Mouse (Mus musculus) neutrophil, adult 65 days (primary cell): Measurements from ENCODE around the gene Cideb. TPM values are rescaled to one million over a fixed set of nuclear protein-coding genes. Genes with fewer than 3 reads are reported as not detected.

Experiments
- total RNA-seq: library from RNA; stranded (reverse); gene quantifications from 2 replicates; pipeline ENCODE4 v1.2.4, GENCODE M21; 2023

The Cideb gene
- 0.77 TPM in 1 of 2 replicates, not detected in the other for total RNA-seq

GRCm38 (mm10) chr14:55758363-55758784 lies at the start of gene Cideb:
Gene Cideb, minus strand, starts transcription at chr14:55758458.

GRCm38 (mm10) chr14:55788256-55789050 lies 30.2 kb upstream of the Cideb start, which contains the start of gene Ripk3:
Gene Ripk3, minus strand, starts transcription at chr14:55788865.

GRCm38 (mm10) chr14:55783958-55784235 lies 25.6 kb upstream of the Cideb start, which contains the start of gene Adcy4:
Gene Adcy4, minus strand, starts transcription at chr14:55784095.

GRCm38 (mm10) chr14:55765696-55766095 lies 7.4 kb upstream of the Cideb start, which contains the start of gene Ltb4r1:
Gene Ltb4r1, plus strand, starts transcription at chr14:55765962.

GRCm38 (mm10) chr14:55761163-55761562 lies 2.9 kb upstream of the Cideb start, which contains the start of gene Ltb4r2:
Gene Ltb4r2, plus strand, starts transcription at chr14:55761428.

GRCm38 (mm10) chr14:55745180-55745860 lies 12.9 kb downstream of the Cideb start, which contains the start of the genes Dhrs1 and Nop9:
Gene Dhrs1, minus strand, starts transcription at chr14:55745690.
Gene Nop9, plus strand, starts transcription at chr14:55745693.

GRCm38 (mm10) chr14:55721700-55722437 lies 36.4 kb downstream of the Cideb start, which contains the start of gene Rabggta:
Gene Rabggta, minus strand, starts transcription at chr14:55722263.

GRCm38 (mm10) chr14:55713729-55714122 lies 44.5 kb downstream of the Cideb start, which contains the start of gene Tgm1:
Gene Tgm1, minus strand, starts transcription at chr14:55713926.

Other genes with a start within 250 kb of the Cideb start
- gene Cpne6, start 248.0 kb downstream of the Cideb start, total RNA-seq: not detected in 2 replicates
- not detected in 2 replicates for gene Nrl, start 233.5 kb downstream of the Cideb start, total RNA-seq
- gene Pck2, start 218.2 kb downstream of the Cideb start, total RNA-seq: 14.4 and 20.4 TPM in 2 replicates
- gene Dcaf11, start 198.5 kb downstream of the Cideb start, total RNA-seq: 44.0 and 53.0 TPM in 2 replicates
- gene A730061H03Rik, start 198.1 kb downstream of the Cideb start, total RNA-seq: 1.2 and 2.0 TPM in 2 replicates
- gene Fitm1, start 182.8 kb downstream of the Cideb start, total RNA-seq: not detected in 2 replicates
- 122 and 139 TPM in 2 replicates for gene Psme1, start 180.3 kb downstream of the Cideb start, total RNA-seq
- 1.5 and 1.8 TPM in 2 replicates for gene Emc9, start 173.2 kb downstream of the Cideb start, total RNA-seq
- 174 and 199 TPM in 2 replicates for gene Psme2, start 167.3 kb downstream of the Cideb start, total RNA-seq
- gene Rnf31, start 166.8 kb downstream of the Cideb start, total RNA-seq: 49.9 and 68.0 TPM in 2 replicates
- gene Irf9, start 154.9 kb downstream of the Cideb start, total RNA-seq: 49.8 and 55.5 TPM in 2 replicates
- 0.22 TPM in 1 of 2 replicates, not detected in the other for gene Rec8, start 140.4 kb downstream of the Cideb start, total RNA-seq
- 10.0 and 12.5 TPM in 2 replicates for gene Ipo4, start 122.5 kb downstream of the Cideb start, total RNA-seq
- gene Gm49378, start 120.6 kb downstream of the Cideb start, total RNA-seq: 1.5 and 2.2 TPM in 2 replicates
- 29.1 and 33.0 TPM in 2 replicates for gene Tm9sf1, start 114.7 kb downstream of the Cideb start, total RNA-seq
- 1.3 and 1.7 TPM in 2 replicates for gene Tssk4, start 108.3 kb downstream of the Cideb start, total RNA-seq
- 9.4 and 11.2 TPM in 2 replicates for gene Mdp1, start 98.0 kb downstream of the Cideb start, total RNA-seq
- 12.0 and 12.3 TPM in 2 replicates for gene Gmpr2, start 86.5 kb downstream of the Cideb start, total RNA-seq
- 129 and 152 TPM in 2 replicates for gene Nedd8, start 86.3 kb downstream of the Cideb start, total RNA-seq
- 47.7 and 63.8 TPM in 2 replicates for gene Tinf2, start 76.6 kb downstream of the Cideb start, total RNA-seq
- gene Tgm1, start 44.5 kb downstream of the Cideb start, total RNA-seq: 2.1 and 2.6 TPM in 2 replicates
- 23.7 and 38.4 TPM in 2 replicates for gene Rabggta, start 36.2 kb downstream of the Cideb start, total RNA-seq
- 47.8 and 56.7 TPM in 2 replicates for gene Dhrs1, start 12.8 kb downstream of the Cideb start, total RNA-seq
- 12.1 and 17.3 TPM in 2 replicates for gene Nop9, start 12.8 kb downstream of the Cideb start, total RNA-seq
- 0.43 and 1.0 TPM in 2 replicates for gene Ltb4r2, start 3.0 kb upstream of the Cideb start, total RNA-seq
- 203 and 207 TPM in 2 replicates for gene Ltb4r1, start 7.5 kb upstream of the Cideb start, total RNA-seq
- 0.63 TPM in 1 of 2 replicates, not detected in the other for gene Adcy4, start 25.6 kb upstream of the Cideb start, total RNA-seq
- 42.5 and 50.7 TPM in 2 replicates for gene Ripk3, start 30.4 kb upstream of the Cideb start, total RNA-seq
- gene Nfatc4, start 64.7 kb upstream of the Cideb start, total RNA-seq: not detected in 2 replicates
- 1.1 and 3.0 TPM in 2 replicates for gene Nynrin, start 95.6 kb upstream of the Cideb start, total RNA-seq
- gene Cbln3, start 125.9 kb upstream of the Cideb start, total RNA-seq: 0.48 and 0.54 TPM in 2 replicates
- 107 and 146 TPM in 2 replicates for gene Khnyn, start 126.5 kb upstream of the Cideb start, total RNA-seq
- gene Sdr39u1, start 141.8 kb upstream of the Cideb start, total RNA-seq: 1.9 and 2.2 TPM in 2 replicates
- not detected in 2 replicates for gene Cma1, start 186.2 kb upstream of the Cideb start, total RNA-seq
- gene Cma2, start 192.5 kb upstream of the Cideb start, total RNA-seq: not detected in 2 replicates